Mouse (Mus musculus) natural killer cell, adult 2 months (primary cell): ENCODE data around the gene Marveld1.
A peak's percentile ranks its signal among the peaks of the same experiment; 100 is the strongest.

Experiments
- DNase-seq, 2 experiments: peaks; one replicate each; pipeline ENCODE4 v3.0.0; 2022; ENCODE audit warnings: low spot score in 2 of 2

The Marveld1 gene

DNA sequence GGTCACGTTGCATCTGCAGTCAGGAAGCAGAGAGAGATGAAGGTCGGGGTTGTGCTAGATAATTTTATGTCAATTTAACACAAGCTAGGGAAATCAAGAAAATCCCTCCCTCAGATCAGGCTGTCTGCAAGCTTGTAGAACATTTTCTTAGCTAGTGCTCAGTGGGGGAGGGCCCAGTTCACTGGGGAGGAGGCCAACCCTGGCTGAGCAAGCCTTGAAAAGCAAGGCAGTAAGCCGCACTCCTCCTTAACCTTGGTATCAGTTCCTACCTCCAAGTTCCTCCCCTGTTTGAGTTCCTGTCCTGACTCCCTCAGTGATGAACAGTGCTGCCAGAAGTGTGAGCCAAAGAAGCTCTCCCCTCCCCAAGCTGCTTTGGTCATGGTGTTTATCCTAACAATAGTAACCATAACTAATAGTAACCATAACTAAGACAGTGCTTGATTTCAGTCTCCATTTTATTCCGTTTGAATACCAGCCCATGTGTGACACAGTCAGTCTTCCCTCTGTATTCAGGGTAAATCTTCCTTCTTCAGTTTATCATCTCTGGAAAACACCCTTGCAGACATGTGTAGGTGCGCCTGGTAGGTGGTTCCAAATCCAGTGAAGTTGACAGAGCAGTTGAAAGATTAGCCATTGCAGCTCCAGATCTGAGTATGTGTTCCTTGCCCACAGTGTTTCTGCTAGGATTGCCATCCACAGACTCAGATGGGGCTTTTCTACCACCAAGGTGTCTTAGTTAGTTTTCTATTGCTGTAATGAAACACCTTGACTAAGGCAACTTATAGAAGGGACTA is 7.3 kb upstream of the Marveld1 start:
- DNase-seq, result no peak

DNA sequence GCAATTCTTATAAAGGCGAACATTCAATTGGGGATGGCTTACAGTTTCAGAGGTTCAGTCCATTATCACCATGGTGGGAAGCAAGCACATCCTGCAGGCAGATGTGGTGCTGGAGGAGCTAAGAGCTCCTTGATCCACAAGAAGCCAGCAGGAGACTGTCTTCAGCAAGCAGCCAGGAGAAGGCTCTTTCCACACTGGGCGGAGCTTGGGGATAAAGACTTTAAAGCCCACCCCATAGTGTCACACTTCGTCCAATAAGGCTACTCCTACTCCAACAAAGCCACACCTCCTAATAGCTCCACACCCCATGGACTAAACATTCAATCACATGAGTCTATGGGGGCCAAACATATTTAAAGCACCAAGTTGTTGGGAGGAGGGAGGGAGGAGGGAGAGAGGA is 5.2 kb upstream of the Marveld1 start:
- DNase-seq, result no peak

DNA sequence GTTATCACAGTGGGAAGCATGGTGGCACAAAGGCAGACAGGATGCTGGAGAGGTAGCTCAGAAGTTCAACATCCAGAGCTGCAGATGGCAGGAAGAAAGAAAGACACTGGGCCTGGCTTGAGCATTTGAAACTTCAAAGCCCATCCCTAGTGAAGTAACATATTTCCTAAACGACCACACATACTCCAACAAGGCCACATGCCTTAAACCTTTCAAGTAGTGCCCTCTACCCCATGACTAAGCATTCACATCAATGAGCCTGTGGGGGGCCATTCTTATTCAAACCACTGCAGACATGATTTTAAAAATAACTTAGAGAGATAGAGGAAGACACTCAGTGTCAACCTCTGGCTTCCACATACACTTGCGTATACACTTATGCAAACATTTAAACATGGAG is 4.4 kb upstream of the Marveld1 start:
- DNase-seq, result no peak

DNA sequence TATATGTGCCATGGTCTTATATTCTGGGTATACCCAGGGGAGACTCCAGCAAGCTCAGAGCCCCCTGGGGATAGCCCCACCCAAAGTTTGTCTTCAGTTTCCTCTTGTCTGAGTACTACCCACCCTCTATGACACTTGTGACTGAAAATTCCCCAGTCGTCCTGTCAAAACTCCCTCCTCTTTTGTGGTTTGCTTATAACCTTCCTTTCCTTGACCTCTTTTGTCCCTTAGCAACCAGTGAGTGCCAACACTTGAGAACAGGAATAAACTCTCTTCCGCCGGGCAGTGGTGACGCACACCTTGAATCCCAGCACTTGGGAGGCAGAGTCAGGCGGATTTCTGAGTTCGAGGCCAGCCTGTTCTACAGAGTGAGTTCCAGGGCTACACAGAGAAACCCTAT is 3.1 kb upstream of the Marveld1 start:
- DNase-seq, result no peak

DNA sequence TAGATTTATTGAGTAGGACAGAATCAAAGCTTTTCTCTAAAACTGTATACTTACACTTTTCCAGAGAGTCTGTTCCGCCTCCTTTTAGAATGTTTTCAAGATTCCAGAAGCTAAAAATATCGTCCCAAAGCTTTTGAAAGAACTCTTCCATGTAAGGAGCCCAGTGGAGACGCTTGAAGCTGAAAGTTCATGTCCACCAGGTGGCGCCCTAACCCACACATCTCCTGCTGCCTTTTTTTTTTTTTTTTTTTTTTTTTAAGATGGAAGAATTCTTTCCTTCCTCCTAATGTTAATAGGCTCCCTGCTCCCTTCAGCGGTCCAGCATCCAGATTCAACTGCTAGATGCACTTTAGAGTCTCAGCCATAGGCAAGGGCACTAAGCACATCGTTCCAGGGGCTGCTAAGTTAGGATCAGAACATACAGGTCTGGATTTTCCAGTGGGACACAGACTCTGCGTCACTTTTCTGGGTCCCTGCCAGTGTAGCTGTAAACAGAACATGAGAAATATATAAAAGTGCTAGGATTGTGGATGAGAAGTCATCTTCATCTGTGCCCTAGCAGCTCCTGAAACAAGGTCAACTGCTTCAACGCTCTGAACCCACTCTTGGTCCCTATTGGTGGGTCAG is 2.5 kb upstream of the Marveld1 start:
- peak; percentile 70 to 80 for DNase-seq

DNA sequence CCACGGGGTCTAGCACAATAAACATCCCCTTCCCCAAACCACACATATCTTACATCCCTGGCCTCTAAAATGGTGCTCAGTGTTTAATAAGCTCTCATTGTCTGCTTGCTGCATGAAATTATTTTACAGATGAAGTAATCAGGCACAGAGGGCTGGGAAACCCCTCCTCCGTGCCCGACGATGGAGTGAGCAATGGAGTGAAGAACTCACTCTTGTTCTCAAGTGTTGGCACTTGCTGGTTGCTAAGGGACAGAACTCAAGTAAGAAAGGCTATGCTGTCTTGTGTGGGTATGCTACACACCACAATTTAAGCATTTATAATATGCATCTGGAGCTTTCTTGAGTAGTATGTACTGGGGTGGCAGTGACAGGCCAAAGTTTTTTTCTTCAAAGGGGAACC is 2.0 kb upstream of the Marveld1 start:
- no peak for DNase-seq

DNA sequence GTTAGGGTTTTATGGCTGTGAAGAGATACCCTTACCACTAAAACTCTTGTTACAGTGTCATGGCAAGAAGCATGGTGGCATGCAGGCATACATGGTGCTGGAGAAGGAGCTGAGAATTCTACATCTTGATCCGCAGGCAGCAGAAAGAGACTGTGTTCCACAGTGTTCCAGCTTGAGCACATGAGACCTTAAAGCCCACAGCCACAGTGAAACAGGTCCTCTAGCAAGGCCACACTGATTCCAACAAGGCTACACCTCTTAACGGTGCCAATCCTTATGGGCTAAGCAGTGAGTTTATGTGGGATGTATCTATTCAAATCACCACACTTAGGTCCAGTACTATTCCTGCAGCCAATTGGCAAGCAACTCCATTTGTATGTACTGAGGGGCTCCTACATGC is 1.5 kb upstream of the Marveld1 start:
- no peak for DNase-seq

DNA sequence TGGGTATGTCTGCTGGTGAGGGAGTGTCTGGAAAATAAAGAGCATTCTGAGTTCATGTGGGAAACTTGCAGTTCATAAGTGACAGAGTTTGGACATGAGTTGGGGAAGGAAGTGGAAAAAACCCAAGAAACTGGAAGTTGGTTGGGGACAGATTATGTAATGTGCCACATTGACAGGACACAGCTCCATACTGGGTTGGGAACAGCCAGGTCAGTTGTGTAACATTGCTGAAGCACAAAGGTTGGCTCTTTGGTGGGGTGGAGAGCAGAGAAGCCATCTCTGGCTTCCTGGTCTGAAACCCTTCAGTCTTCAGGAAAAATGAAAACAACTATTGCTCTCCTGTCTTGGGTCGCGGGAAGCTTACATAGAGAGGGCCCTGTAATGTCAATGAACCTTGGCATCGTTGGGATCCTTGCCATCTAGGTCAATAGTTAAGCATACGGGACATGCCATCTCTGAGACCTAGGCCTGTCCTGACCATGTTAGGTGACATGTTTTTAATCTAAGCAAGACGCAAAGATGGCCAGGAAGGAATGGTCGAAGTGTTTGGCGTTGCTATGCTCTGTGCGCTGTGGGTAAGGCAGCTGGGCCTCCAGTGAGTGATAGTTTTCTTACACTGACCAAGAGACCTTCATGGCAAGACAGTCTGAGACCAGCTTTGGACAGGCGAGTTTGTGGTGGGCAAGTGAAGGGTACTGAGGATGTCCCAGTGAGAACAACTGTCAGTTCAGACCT is 757 bp upstream of the Marveld1 start:
- no peak for DNase-seq

DNA sequence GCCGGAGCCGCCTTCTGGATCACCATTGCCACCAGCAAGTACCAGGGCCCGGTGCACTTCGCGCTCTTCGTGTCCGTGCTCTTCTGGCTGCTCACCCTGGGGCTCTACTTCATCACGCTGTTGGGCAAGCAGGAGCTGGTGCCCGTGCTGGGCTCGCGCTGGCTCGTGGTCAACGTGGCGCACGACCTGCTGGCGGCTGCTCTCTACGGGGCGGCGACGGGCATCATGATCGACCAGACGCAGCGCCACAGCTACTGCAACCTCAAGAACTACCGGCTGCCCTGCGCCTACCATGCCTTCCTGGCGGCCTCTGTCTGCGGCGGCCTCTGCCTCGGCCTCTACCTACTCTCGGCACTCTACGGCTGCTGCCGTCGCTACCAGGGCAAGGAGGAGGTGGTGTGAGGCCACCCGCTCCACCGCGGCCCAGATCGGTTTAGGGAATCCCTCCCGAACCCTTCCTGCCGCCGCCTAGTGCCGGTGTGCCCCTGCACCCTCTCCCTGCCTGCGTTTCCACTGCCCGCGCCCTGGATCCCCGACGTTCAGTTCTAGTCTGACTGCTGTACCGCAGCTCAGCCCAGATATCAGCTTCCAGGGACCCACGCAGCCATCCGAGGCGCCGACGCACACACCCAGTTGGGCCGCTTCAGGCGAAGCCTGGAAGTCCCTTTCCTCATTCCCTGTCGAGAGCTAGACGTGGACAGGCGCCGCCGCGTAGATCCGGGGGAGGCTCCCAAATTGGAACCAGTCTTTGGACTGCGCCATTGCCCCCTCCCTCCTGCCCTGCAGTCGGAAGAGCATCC is 769 bp downstream of the Marveld1 start:
- DNase-seq, result peak; percentile 37 to 49

DNA sequence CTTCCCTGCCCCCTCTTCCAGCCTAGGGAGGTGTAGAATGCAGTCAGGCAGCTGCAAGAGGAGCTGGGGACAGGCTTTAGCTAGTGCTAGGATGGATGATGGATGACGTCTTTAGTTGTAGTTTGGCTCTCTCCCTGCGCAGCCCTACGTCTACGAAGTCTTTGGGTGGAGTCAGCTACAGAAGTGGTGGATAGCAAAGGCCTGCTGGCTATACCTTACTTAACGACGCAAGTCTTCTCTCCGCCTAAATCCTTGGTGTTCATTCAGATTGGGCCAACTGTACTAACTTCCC is 1.3 kb downstream of the Marveld1 start:
- DNase-seq, result no peak

DNA sequence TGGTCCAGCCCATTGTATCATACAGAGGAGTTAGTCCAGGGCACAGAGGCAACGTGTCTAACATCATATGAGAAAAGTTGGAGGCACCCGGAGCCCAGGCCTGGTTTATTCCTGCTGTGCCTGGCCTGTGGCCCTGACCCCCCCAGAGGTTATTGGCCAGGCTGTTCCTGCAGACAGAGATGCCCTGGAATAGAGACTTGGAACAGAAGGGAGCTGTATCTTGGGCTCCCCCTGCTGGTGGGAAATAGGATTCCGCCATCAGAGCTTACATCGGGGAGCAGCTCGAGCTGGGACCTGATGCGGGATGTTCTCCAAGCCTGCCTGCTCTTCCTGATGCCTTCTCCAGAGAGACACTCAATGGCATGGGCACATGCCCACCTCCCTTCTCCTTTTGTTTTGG is 4.8 kb downstream of the Marveld1 start:
- DNase-seq, result peak; percentile 57 to 72

DNA sequence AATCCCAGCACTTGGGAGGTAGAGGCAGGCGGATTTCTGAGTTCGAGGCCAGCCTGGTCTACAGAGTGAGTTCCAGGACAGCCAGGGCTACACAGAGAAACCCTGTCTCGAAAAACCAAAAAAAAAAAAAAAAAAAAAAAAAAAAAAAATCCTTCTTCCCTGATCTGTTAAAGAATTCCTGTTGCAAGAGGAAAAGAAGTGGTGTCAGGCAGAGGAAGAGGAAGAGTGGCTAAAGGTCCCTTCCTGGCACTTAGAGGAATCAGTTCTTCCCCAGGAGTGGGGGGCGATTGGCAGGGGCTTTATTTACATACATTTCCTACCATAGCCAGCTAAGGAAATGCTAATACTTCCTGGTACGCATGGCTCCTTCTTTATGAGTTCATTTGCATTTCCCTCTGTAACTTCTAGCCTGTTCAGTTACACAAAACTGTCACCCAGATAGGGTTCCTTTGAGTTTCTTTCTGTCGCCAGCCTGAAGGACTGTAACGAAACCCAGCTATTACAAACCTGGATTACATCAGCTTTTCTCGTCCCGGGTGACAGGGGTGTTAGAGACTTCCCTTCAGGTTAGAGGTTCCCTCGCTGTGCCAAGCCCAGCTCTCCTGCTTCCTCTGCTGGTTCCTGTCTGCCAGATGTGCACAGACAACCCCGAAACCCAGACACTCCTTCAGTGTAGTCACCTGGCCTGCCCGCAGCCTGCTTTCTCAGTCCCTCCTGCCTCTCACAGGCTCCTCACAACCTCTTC is 10.5 kb downstream of the Marveld1 start:
- no peak for DNase-seq

DNA sequence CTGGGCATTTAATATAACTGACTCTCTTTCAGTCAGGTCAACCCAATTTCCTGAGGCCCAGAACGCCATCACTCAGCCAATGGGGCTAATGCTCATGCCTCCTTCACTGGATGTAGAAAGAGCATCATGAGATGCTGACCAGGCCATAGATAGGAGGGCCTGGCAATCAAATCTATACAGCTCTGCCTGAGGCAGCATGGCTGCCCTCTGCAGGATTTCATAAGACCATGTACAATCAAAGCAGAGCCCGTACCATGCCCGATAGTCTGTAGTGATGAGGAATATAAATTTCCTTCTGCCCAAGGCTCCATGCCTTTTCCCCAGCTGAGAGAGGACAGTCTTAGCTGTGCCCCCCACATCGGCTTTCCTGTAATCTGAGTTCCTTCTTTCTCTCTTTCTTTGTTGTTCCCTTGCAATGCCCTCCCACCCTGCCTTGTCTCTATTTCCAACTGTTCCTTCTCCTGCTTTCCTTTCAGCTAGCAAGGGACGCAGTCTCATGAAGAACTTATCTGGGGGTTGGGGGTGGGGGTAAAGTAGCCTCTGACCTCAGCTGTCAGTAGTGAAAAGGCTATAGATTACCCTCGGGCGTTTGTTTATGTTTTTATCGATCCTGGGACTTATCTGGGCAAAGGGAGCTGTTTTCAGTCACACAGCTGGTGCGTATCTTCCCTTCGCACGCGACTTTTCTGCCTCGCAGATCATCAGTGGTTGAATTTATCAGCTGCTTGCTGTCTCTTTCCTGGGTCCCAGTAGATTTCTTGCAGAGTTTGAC is 11.2 kb downstream of the Marveld1 start:
- DNase-seq, result no peak

DNA sequence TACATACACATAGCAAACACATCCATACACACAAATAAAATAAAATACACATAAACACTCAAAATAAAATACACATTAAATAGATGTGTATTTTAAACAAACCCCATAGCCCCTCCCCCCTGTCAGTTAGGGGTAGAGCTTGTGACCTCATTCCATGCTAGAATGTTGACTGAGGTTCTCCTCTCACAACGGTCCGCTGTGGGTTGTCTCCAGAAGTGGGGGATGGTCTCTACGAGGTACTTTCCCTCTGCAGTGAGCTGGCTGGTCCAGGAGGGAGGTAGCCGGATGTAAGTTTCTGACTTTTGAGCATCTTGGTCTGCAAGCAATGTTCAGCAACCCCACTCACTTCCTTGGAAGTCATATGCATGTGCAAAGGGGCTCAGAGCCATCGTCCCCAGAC is 16.6 kb downstream of the Marveld1 start, which contains the start of gene Zfyve27:
Gene Zfyve27 (plus strand): TSS at position 188 of the 400 bp plus-strand sequence.
- no peak for DNase-seq

DNA sequence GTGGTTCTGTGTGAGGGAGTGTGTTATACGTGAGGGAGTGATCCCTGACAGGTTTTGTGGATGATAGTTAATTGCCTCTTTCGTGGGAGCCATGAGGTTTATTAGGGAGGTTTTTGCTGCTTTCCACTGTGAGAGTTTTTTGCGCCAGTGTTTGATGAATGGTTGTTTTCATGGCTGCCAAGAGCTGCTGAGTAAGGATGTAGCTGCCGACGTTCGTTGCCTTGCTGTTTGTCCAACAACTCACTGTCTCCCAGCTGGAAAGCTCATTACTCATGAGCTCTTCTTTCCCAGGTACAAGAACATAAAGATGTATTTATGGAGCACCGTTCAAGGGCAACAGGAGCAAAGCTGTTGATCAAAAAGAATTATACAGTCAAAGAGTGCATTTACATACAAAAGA is 17.0 kb downstream of the Marveld1 start:
- no peak for DNase-seq

DNA sequence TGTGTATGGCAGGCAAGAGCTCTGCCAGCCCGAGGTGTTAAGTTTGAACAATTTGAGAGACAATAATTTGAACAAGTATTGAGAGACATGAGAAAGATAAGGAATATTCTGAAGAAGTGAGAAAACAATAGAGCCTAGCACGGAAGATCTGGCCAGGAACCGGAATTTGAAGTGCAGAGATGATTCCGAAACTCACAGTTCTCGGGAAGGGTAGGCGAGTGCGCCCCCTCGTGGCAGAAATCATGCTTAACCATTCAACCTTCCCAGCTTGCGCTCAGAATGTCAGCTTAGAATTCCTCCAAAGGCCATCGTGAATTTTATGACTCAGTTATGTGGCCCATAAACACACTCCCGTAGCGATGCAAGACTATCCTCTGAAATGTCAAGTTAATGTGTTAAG is 18.9 kb downstream of the Marveld1 start:
- DNase-seq, result peak; percentile 72 to 79

DNA sequence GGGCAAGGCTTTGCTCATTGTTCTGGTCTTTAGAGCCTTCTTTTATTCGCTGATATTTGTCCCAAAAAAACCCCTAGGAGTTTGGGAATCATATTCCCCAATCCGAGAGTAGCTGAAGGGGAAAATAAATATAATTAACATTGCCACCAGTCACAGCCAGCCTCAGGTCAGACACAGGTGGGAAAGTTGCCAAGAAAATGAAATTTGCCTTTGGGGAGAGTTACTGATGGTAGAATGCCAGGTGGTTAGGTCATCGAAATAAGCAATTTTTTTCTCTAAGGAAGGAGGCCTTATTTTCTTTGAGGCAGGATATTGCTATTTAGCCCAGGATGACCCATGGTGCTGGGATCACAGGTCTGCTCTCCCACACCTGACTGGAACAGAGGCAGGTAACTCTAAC is 19.6 kb downstream of the Marveld1 start:
- DNase-seq, result no peak

DNA sequence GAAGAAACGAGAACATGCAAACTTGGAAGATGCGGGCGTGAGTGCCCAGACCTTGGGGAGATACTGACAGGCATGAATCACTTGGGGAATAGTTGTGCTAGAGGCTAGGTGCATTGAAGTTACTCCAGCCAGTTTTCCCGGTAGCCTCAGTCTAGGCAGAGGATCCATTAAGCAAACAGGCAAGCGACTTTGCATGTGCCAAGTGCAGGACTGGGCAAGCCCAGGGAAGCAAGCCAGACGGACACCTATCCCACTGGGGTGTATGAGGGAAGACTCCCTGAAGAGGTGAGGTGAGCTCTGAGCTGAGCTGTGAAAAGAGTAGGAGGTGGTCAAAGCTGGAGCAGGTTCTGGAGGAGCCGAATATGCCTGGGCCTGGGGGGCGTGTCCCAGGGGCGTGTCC is 20.3 kb downstream of the Marveld1 start:
- no peak for DNase-seq

DNA sequence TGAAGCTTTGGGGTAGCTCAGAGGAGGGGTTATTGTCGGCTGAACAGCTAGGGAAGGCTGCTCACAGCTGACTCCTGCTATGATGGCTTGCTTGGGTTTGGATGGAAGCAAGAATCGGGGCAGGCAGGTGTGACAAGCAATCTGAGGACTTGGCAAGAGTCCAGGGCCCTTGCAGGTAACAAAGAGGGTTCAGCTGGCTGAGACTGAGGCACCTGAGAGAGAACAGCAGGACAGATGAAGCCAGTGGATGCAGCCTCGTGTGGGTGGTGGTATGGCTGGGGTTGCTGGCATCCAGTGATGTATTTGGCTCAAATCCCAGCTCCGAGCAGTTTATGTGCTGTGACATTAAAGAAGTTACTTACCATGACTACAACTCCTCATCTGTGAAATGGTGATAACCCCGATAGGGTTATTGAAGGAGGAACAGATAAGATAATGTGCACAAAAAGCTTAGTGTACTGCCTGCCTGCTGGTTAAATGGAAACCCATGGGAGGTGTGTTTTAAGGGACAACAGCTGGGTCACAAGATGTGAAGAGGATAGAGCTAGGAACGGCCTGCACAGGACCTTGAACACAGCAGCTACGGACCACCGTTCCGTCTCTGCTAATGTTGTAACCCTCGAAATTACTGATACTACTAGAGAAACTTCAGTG is 22.2 kb downstream of the Marveld1 start:
- DNase-seq, result no peak
